Mouse (Mus musculus): ENCODE results near the gene Lmo1.
A peak's percentile ranks its signal among the peaks of the same experiment; 100 is the strongest.

Lmo1 gene

DNA sequence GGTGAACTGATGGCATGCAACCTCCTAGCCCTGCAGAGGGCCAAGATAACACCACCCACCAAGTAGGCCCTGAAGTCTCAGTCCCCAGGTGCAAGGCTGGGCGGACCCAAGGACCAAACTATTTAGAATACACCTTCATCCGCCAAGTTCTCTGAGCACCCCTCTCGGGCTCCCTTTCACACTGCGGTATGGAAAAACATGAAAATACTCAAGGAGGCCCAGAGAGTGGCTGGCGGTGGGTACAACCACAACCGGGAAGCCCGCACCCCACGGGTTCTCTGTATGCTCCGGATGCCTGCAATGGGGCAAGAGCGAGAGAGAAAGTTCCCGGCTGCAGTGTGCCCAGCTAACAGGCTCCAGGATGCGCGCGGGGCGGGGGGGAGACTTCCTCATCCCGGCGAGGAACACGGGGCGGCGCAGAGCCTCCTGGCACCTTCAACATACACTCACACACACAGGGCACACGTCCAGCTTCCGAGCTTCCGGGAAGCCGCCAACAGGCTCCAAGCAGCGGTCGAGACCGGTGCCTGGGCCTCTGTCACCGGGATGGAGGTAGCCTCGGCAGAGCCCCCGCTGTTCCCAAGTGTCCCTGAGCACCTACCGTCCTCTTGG lies 564 bp downstream of the Lmo1 start:
- DNase-seq = peak; percentile 96

DNA sequence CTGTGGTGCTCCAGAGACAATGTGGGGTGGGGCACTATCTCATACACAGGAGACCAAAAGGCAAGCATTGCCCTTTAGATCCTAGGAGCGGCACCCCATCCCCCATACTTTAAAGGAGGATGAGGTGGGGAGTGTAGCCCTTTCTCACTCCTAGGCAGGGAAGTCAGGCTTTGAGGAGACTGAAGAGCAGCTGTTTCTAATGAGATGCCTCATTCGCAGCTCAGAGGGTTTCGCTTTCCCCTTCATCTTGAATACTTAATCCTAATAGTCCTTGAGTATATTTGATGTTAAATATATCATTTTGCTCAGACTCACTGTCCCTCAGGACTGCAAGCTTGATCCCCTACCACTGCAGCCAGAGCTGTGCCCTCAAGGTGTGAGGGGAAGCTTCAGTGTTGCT lies 3.1 kb downstream of the Lmo1 start:
- DNase-seq = no peak

DNA sequence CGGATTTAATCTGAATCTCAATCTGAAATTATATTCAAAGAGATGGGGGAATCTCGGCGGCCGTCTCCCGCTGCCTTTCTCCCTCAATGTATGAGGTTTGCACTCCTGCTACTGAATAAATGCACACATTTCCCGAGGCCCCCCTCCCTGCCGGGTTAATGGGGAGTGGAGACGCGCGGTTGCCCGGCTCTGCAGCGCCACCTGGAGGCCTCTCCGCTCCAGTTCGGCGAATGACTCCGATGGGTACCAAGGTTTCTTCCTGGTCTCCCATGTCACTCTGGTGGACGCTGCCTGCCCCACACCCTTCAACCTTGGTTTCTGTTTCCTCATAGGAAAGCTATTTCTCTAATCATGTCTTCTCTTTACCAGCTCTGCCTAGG lies 4.6 kb downstream of the Lmo1 start:
- DNase-seq = peak; percentile 96

DNA sequence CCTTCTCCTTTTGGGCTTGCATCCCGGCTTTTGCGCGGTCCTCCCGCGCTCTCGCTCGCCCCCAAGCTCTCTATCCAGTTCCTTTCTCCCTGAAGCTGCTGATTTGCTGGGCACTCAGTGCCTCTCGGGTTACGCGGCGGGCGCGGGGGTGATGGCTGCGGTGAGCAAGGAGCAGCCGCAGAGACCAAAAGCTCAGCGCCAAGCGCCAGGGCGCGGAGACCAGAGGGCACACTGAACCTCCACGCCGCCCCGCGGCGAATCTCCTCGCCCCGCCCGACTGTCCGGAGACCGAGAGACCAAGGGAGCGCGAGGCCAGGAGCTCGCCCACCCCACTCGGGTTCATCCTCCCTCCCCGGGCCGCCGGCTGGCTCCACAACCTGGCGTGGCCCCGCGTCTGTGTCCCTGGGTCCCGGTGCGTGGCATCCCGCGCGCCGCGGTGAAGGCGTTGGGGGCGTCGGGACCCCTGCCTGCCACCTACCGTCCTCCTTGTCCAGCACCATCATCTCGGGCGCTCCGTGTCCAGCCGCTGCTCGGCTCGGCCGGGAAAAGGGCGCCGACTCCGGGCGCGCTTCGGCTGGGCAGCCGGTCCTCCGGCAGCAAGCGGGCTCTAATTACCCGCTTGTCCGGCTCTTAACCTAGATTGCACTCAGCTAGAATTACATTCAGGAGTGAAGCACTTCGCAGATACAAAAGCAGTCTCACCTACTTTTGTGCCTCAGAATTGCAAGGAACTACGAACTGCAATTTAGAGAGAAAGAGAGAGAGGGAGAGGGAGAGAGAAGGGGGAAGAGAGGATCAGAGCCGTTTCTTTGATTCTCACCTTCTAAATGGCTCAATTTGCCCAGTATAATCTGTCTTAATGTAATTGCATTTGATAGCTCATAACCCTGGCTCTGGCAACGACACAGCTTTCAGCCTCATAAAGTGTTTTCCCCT lies 5.2 kb downstream of the Lmo1 start:
- DNase-seq = peak; percentile 80

DNA sequence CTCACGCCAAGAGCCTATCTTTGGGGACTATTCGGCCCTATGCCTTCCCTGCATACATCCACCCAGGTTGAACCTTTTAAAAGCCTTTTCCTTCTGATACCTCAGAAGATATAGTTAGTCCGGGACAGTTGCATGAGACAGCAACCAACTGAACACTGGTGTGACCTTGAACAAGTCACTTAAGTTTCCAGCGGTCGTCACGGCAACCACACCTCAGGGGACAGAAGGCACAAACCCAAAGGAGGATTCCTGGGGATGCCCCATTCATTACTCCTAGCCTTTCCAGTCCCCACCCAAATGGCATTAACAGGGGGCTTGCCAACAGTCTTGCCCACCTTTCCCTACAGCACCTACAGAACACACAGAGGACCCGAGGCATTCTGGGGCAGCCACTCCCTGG lies 6.3 kb downstream of the Lmo1 start:
- no peak for DNase-seq

DNA sequence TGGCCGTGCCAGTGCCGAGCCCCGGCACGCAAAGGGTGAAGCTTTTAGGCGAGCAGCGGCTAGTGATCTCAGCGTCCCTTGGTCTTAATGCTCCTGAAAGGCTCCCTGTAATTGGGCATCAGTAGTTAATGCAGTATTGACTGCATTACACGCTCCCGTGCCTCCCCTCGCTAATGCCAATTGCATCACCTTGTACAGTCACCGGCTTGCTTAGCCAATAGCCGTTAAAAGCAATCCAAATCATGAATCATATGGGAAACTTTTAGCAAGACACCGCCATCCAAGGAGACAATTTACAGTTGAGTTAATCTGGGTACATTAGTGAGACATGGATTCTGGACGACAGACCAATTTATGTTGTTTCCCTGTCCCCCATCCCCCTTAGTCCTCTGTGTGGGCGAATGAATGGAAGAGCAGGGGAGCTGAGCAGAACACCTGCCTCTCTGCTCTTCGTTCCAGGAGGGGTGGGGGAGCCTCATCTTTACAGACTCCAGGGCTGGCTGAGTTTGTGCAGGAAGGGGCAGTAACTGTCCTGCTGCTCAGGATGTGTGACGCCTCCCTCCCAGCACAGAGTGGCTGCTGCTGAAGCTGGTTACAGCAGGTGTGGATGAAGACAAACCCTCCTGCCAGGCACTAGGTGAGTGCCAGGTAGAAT lies 8.9 kb downstream of the Lmo1 start:
- DNase-seq = no peak

DNA sequence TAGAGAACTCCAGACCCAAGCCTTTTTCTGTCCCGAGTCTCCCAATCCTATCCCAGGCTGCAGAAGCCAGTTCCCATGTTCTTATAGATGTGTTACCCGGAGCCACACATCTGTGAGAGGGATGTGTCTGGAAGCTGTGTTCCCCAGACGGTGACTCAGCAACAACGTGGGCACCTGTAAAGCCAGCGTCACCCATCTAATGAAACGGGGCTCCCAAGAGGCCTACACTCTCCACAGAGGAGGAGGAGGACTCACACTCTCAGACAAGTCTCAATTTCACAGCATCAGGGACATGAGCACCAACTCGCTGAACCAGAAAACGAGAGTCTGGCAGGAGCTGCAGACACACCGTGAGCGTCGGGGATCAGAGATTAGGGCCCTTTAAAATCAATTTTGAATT lies 20.7 kb downstream of the Lmo1 start:
- no peak for DNase-seq

DNA sequence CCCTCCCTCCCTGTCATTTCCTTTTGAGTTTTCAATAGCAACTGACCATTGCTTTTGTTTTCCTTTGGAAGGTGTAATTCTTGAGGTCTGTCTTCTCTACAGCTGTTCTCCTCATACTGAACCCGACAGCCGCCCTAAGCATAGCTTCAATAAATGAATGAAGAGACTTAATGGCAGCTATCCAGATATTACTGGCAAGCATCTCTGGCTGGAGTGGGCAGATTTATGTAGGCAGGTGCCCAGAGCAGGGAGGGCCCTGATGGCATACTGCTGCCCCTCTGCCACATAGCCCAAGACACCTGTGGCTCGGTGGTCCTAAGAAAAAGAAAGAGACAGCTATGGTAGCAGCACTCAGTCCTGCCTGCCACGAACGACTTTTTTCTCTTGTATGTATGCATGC lies 21.5 kb downstream of the Lmo1 start:
- DNase-seq = no peak

DNA sequence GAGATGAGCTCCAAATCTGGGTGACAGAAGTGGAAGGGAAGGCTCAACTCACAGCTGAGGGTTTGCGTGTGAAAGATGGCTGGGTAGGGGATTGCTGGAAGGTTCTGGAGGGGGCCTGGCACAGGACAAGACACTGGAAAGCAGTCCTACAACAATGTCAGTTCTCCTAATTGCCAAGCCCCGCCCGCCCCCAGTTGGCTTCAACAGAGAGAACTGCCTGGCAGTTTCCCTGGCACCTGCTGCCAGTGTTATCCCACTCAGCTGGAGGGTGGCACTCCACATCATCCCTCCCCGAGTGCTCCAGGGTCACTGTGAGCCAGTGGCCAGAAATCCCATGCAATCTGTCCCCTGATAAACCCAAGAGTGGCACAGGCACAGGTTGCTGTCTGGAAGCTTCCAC lies 23.9 kb downstream of the Lmo1 start:
- no peak for DNase-seq

DNA sequence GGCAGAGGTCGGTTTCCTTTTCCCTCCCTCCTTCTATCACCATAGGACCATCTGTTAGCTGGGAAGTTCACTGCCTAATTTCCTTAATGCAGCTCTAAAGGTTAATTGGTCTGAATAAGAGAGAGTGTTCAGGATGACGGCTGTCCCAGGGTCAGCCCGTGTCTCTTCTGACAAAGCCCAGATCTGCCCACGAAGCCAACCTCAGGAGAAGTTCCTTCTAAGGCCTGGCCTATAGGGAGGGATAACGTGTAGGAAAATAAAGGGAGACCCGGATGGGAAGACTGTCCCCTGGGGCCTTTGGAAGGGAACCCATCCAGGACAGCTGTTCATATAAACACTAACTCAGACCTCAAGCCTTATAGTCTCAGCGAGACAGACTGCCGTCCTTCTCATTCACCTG lies 29.8 kb downstream of the Lmo1 start:
- DNase-seq = no peak

DNA sequence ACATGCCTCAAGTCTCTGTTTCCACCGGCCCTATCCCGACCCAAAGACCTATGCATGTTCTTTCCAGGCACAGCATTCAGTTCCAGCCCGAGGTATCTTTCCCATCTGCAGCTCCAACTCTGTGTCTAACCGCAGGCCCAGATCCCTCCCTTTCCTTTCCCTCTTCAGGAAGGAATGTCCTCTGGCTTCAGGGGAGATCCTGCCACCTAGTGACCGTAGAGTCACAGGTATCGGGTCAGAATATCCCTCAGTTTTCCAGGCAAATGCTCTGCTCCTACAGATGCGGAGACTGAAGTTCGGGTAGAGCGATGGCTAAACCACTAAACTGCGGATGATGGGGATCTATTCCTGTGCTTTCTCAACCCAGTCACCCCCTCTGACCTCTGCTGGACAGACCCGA lies 30.3 kb downstream of the Lmo1 start:
- no peak for DNase-seq

DNA sequence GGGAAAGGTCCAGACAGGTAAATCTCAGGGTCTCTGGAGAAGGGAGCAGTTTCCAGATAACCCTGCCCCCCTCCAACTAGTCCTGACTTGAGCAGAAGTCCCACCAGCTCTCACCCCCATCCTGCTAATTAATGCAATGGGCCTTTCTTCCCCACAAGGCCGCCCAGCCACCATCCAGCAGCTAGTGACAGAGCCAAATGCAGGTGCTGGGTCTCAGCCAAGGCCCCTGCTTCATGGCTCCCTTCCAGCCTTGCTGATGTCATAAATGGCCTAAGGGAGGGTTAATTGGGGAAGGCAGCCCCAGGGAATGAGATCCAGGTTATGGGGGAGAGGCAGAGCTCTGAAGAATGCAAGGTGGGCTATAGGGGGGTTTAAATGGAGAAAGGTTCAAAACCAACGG lies 32.4 kb downstream of the Lmo1 start:
- DNase-seq = no peak

DNA sequence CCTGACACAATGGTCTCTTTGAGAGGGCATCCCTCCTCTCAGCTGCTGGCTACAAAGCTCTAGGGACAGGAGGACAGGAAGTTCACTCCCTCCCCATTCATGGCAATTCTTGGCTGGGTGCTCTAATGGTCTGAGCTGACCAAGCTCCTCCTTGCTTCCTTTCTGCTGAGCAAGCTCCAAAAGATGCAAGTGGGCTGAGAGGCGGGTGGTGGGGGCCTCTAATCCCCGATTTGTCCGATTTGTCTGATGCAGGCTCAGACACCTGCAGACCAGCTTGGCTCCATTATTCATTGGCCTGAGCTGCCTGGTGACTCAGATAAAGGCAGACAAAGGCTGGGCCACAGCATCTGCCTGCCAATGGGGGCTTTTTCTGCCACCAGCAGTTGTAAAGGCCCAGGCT lies 33.3 kb downstream of the Lmo1 start:
- no peak for DNase-seq

DNA sequence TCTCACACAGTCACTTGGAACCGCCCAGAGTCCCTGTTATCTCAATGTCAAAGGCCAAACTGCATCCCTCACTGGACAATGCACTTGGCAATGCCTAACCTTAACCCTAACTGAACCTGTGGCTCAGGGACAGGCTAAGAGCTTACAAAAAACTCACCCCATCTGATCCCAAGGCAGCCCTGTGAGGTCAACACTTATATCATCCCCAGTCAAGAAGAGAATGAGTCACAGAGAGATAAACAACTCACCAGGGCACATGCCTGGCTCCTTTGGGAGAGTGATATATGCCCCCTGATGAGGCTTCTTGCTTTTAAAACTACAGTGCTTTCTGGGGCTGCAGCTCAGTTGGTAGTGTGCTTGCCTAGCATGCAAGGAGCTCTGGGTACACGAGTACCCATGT lies 34.0 kb downstream of the Lmo1 start:
- DNase-seq = no peak

DNA sequence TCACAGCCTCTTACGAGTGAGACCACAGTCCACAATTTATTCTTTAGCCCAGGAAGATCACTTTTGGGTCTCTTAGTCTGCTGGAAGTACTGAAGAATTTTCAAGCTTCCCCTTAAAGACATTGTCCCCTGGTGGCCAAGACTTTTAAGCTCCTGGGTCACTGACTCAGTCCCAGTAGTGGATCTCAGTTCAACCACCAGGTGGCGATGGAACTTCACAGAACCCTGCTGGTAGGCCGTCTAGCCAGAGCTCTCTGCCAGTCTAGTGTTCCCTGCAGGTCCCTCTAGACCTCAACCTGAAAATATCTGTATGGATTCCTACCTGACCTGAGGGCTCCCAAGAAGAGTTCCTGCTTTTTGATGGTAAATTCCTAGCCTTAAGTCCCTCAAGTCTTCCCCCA lies 35.6 kb downstream of the Lmo1 start:
- DNase-seq = peak; percentile 97

DNA sequence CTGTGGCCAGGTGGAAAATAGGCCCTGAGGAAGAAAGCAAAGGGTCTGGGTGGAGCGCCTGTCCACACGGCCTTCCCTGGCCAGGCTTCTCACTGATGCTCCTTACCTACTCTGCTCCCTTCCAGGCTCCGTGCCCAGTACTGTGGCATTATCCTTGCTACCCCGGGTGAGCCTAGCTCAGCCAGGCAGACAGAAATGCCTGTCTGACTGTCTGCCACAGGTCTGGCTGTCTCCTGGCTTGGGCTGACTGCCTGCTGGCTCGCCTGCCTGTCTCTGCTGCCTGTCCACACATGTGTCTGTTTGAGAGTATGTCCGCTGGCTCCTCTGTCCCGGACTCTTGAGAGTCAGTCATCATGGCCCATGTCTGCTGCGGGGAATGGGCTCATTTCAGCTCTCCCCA lies 37.6 kb downstream of the Lmo1 start:
- DNase-seq = peak; percentile 96

DNA sequence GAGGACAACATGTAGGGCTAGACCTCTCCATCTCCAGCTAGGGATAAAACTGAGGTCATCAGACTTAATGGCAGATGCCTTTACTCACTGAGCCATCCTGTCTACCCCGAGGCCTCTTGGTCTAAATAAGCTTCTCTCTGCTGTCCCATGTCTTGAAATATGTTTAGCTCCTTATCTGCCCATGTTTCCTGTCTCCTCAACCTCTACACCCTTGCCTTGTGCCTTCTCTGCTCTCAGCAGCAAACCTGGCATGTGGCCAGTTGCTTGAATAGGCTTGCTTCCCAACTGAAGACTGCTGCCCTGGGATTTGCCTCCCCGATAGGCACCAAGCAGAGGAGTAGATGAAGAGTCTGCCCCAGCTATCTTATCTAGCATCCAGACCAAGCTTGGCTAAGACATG lies 43.4 kb downstream of the Lmo1 start:
- peak; percentile 37 for DNase-seq

DNA sequence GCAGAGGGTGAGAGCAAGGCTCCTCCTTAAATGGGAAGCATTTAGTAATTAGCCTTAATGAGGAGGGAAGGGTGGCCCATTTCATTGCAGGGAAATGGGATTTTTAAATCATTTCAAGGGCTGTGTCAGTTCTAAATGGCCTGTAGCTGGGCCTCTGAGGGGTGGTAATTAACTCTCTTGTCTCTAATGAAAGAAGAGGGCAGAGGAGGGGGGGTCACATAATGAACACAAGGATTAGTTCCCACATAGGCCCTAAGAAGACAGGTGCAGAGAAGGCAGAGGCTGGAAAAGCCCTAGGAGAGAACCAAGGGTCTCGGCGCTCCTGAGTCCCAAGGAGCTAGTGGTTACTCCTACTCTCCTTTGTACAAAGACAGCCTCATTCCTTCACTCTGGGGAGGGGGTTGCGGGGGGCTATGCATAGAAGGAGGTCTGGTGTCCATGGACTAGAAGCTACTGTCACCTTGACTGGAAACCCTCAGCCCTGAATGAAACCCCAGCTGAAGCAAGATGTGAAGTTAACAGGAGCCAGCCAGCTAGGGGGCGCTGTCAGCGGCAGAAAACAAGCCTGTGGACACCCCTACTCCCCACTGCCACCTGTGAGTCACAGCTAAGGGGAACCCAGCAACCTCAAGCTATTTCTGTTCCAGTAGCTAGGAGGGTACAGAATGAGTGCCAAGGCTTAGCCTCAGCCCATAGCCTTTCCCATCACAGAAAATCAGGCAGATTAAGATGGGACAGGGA lies 44.9 kb downstream of the Lmo1 start:
- DNase-seq = peak; percentile 55

DNA sequence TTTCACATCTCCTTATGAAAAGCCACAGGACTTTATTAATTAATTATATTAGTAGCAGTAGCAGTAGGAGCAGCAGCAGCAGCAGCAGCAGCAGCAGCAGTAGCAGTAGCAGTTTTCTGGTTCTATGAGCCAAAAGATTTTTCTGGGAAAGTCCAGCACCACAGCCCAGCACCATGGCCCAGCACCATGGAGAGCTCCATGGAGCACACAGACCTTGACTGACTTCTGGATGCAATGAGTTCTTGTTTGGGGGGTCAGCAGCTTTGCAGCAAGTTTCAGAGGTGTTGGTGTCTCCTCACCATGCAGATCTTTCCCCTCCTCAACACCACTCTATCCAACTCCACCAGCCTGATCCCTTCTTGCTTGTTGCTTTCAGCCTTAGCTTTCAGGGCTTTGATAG lies 45.6 kb downstream of the Lmo1 start:
- DNase-seq = peak; percentile 49

DNA sequence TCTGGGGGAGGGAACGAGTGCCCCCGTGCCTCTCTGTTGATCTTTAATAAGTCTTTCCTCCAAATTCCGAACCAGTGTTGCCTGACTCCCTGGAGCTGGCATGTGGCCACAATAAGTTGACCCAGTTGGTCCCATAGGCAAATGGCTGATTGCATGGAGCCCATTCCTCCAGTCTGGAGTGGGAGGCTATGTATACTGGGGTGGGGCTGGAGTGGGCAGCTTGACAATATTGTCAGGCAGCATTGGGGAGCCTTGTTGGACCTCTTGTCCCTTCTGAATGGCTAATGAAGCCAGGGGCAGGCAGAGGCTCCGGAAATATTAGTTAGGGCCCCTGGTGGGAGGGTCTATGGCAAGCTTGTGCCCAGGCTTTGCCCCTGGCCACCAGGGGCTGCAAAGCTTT lies 59.1 kb downstream of the Lmo1 start:
- peak; percentile 88 for DNase-seq

DNA sequence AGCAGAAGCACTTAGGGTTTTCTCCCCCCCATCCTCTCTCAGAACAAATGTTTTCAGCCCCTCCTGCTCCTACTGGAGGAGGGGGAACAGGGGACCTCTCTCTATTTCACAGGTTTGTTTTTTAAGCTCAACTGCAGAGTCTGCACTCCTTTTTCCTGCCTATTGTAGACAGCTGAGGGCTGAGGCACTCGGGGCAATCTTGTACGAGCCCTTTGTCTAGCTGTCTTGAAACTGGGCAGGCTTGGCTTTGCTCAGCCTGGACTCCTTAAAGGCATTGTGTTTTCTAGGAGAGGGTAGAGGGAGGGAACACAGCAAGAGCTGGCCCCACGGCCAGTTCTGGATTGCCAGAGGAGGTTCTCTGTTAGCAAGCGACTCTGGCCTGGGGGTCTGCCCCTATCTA lies 59.5 kb downstream of the Lmo1 start:
- DNase-seq = peak; percentile 1

DNA sequence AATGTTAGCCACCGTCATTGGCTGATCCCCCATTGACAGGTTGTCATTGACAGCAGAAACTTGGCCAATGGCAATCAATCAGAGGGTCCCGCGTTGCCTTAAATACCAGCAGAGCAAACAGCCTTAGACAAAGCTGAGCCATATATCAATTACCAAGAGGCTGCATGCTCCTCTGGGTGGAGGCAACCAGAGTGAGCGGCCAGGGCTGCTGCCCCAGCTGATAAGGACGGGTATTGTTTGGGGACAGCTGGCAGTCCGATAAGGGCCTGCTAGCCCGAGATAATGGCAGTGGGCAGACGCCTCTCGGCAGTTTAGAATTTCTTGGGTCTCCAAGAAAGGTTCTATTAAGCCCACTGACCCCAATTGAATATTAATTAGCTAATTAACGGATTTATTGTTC lies 60.1 kb downstream of the Lmo1 start:
- peak; percentile 87 for DNase-seq

DNA sequence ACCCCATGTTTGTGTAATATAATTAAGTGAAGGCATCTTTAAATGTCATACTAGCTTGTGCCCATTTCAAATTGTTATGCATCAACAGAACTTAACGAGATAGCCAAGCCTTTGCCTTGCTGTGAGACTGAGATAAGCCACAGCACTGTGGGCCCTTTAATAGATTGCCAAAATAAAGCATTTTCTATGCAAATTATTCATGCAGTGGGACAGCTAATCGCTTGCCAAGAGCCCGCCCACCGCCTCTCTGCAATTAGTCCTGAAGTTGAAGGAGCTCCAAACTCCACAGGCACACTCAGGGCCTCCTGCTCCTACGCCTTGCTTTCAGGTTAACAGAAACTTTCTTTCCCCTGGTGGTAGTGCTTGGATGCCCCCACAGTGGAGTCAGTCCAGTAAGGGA lies 64.0 kb downstream of the Lmo1 start:
- DNase-seq = peak; percentile 83
